Mouse (Mus musculus): Measurements from ENCODE around the gene Atp6v1b1.

- TF ChIP-seq POLR2A (IDR thresholded peaks at IDR 0.05; ENCODE audit: low read depth, low read length) (no peak), MEF2A (IDR thresholded peaks at IDR 0.05; ENCODE audit: borderline replicate concordance, low read depth, low read length) (no peak), SIN3A (IDR thresholded peaks at IDR 0.05; ENCODE audit: low read length) (no peak), BHLHE40 (IDR thresholded peaks at IDR 0.05; ENCODE audit: low read depth, low read length) (no peak), ETS1 (conservative IDR thresholded peaks at IDR 0.05; ENCODE audit: low read depth, low read length) (no peak)
Measured at GRCm38 (mm10) chr6:83778306-83778705, 35.5 kb downstream of the Atp6v1b1 start.

All from CH12.LX (cell line).